In the genomic region with DNA sequence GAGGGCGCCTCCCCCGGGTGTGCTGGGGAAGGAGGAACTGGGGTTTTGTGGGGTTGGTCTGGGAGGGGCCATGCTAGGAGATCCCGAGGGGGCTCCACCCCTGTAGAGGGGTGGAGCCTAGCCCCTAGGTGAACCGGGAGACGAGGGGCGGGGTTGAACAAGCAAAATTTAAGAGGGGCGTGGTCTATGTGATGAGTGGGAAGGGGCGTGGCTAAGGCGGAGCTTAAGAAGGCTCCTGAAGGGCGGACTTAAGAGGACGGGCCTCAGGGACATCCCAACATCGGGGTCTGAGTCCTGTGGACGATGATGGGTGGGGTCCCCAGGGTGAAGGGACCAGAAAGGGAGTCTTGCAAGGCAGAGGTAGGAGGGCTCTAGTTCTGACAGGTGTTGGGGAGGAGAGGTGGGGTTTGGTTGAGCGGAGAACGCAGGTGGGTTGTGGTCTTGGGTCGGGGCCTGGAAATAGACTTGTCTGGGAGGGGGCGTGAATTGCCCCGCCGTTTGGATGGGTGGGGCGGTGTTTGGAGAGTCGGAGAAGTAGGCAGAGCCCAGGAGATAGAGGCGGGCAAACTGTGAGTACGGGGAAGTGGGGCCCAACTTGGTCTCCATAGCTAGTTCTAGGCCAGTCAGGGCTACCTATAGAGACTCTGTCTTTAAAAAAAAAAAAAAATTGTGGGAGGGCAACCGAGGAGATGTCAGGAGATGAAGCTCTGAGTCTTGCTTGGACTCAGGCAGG, we compare ENCODE assay signal across 1 mouse cellular context.
TF ChIP-seq lines count a peak whose summit lies in the region.

No protein-coding gene starts in this region.

TF ChIP-seq in MEL, 35 proteins besides CTCF, POLR2A, EP300 and RAD21 (continued from another document):
- TF ChIP-seq USF2 (IDR thresholded peaks at IDR 0.05; ENCODE audit: borderline replicate concordance in 1 of 2, insufficient read depth in 1 of 2, low read depth in 1 of 2, low read length in 2 of 2) = no peak
- no peak for TF ChIP-seq ZC3H11A (IDR thresholded peaks at IDR 0.05; ENCODE audit: low read depth, low read length)
- TF ChIP-seq POLR2AphosphoS2 (IDR thresholded peaks at IDR 0.05; ENCODE audit: low read length) = no peak
- TF ChIP-seq ETS1 (IDR thresholded peaks at IDR 0.05; ENCODE audit: low read depth, low read length) = no peak
- no peak for TF ChIP-seq POLR2AphosphoS5 (IDR thresholded peaks at IDR 0.05; ENCODE audit: borderline replicate concordance, low read depth, low read length)
- no peak for TF ChIP-seq JUND (IDR thresholded peaks at IDR 0.05; ENCODE audit: low read depth, low read length)
- TF ChIP-seq ZMIZ1 (IDR thresholded peaks at IDR 0.05; ENCODE audit: low read depth, low read length) = peak; percentile 12; the same call in 1 of the 2 replicates
- TF ChIP-seq SIN3A (IDR thresholded peaks at IDR 0.05; ENCODE audit: low read length) = no peak; the same call in 1 of the 2 replicates
- no peak for TF ChIP-seq MAX (IDR thresholded peaks at IDR 0.05; ENCODE audit: low read length)
- no peak for TF ChIP-seq ZKSCAN1 (IDR thresholded peaks at IDR 0.05; ENCODE audit: low read depth, low read length)
- no peak for TF ChIP-seq MYB (IDR thresholded peaks at IDR 0.05; ENCODE audit: low read depth, low read length)
- peak; percentile 37; the same call in 1 of the 2 replicates for TF ChIP-seq HCFC1 (IDR thresholded peaks at IDR 0.05; ENCODE audit: low read depth, low read length)
- no peak for TF ChIP-seq GABPA (IDR thresholded peaks at IDR 0.05; ENCODE audit: low read depth, low read length)
- TF ChIP-seq USF1 (IDR thresholded peaks at IDR 0.05; ENCODE audit: low read depth, low read length) = no peak
- TF ChIP-seq MAFK (IDR thresholded peaks at IDR 0.05; ENCODE audit: borderline replicate concordance, low read depth, low read length) = no peak
- no peak for TF ChIP-seq SMC3 (IDR thresholded peaks at IDR 0.05; ENCODE audit: low read depth, low read length)
- no peak for TF ChIP-seq E2F4 (IDR thresholded peaks at IDR 0.05; ENCODE audit: borderline replicate concordance, low read depth, low read length)
- TF ChIP-seq TCF12 (IDR thresholded peaks at IDR 0.05; ENCODE audit: low read depth, low read length) = no peak
- TF ChIP-seq GATA1 (IDR thresholded peaks at IDR 0.05; ENCODE audit: low read depth, low read length) = no peak
- peak; percentile 23 for TF ChIP-seq TBP (IDR thresholded peaks at IDR 0.05; ENCODE audit: low read depth, low read length)
- TF ChIP-seq TAL1 (IDR thresholded peaks at IDR 0.05; ENCODE audit: low read length) = no peak
- TF ChIP-seq ELF1 (IDR thresholded peaks at IDR 0.05; ENCODE audit: low read depth, low read length) = no peak
- TF ChIP-seq ZNF384 (IDR thresholded peaks at IDR 0.05; ENCODE audit: low read depth, low read length) = peak; percentile 61
- TF ChIP-seq NELFE (IDR thresholded peaks at IDR 0.05; ENCODE audit: low read depth, low read length) = no peak
- TF ChIP-seq MEF2A (IDR thresholded peaks at IDR 0.05; ENCODE audit: extremely low read depth, insufficient replicate concordance, low read depth, low read length, poor library complexity, severe bottlenecking) = no peak
- 0 out of 2 replicates have a peak, but pooled peaks have one; percentile 6 for TF ChIP-seq UBTF (IDR thresholded peaks at IDR 0.05; ENCODE audit: borderline replicate concordance, insufficient read depth, low read depth, low read length)
- no peak for TF ChIP-seq CHD1 (IDR thresholded peaks at IDR 0.05; ENCODE audit: low read depth, low read length)
- TF ChIP-seq MXI1 (IDR thresholded peaks at IDR 0.05; ENCODE audit: low read depth, low read length) = no peak
- no peak for TF ChIP-seq RCOR1 (IDR thresholded peaks at IDR 0.05; ENCODE audit: low read depth, low read length)
- TF ChIP-seq MAZ (IDR thresholded peaks at IDR 0.05; ENCODE audit: low read depth, low read length) = peak; percentile 66
- no peak for TF ChIP-seq KAT2A (conservative IDR thresholded peaks at IDR 0.05; ENCODE audit: low read depth, low read length)
- TF ChIP-seq MYC (IDR thresholded peaks at IDR 0.05; ENCODE audit: low read depth, low read length) = no peak
